9 mouse cellular contexts compared by ENCODE assay signal in the genomic region with DNA sequence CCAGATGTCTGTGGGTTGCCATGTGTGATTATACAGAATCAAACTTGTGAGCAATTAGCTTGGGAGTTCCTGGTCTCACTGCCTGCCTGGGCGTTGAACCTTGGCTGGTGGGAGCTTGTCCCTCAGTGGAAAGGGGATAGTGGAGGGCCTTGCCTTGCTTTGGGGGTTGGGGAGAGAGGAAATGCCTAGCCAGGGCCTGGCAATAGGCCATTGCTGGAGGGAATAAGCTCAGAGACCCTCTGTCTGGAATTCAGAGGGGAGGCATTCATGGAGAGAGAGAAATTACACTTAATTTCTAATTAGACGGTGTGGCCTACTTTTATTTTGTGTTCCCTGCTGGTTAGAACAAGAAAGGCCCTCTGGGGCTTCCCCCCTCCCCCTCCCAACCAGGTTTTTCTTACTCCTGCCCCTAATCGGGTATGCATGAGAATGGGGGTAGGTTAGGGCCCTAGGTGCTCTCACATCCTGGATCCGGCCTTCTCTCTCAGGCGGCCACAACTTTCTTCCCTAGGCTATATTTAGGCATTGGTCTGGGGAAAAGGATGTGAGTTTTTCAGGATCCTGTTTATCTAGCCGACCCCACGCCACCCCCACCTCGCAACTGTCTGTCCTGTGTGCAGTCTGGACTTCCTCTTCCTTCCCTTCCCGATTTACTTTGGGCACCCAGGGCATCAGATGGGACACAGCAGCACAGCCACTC. TPM values are rescaled to one million over a fixed set of nuclear protein-coding genes. Genes with fewer than 3 reads are reported as not detected.
DNase-seq lines count a peak whose midpoint lies in the region; ATAC-seq lines count a peak whose summit lies in the region.
"Had no signal": no experiment of that assay in that cellular context is flagged by ENCODE, and none has a peak within 500 bp of the region (broad histone marks: within the 10 kb centered on the region; RNA-seq: fewer than 3 reads in every experiment).

No protein-coding gene starts in this region.

- H3K4me1 ChIP-seq in limb, embryonic 12.5 days (replicated peaks): peaks cover 20% of the 10 kb centered on the region

- peak; percentile 36 for DNase-seq in adrenal gland, postnatal 10 days
- no peak for DNase-seq in adrenal gland, postnatal 4 days (ENCODE audit: low spot score in 2 of 2)
- peak; percentile 36 for DNase-seq in 416B (ENCODE audit: low read depth)
- peak; percentile 30 for DNase-seq in forelimb bud, embryonic 11.5 days (ENCODE audit: low read depth, low spot score)
- DNase-seq in thymus, postnatal 0 days (ENCODE audit: low spot score): no peak
- no peak for DNase-seq in right cerebral cortex, postnatal 36 days (ENCODE audit: low spot score in 2 of 2)
- DNase-seq in cerebellum, postnatal 14 days: no peak

- H3K27ac ChIP-seq in limb, embryonic 12.5 days: peak overlapping the region; percentile 82

- H3K4me2 ChIP-seq in limb, embryonic 12.5 days: no peak overlapping the region

- H3K9me3 ChIP-seq in limb, embryonic 12.5 days: no peaks in the 10 kb centered on the region

- no peaks in the 10 kb centered on the region for H3K27me3 ChIP-seq in limb, embryonic 12.5 days

- 41% methylated on average over 9 of the region's 9 CpGs for WGBS in limb, embryonic 12.5 days

- peaks cover 18% of the 10 kb centered on the region; the same call in 1 of the 2 replicates for H3K36me3 ChIP-seq in limb, embryonic 12.5 days

- no peak overlapping the region for H3K9ac ChIP-seq in limb, embryonic 12.5 days (replicated peaks)

- ATAC-seq in limb, embryonic 12.5 days (ENCODE audit: insufficient number of reproducible peaks, insufficient read depth, low FRiP score, low TSS enrichment, low read depth): peak; percentile 68; the same call in 1 of the 2 replicates

- H3K4me3 ChIP-seq in limb, embryonic 12.5 days (replicated peaks): no peak overlapping the region

RNA-seq across cellular contexts. Expression of a gene that starts 11.7 kb away (rescaled TPM):
- not detected for total RNA-seq in adrenal gland, postnatal 10 days (2021)
- total RNA-seq in adrenal gland, postnatal 4 days (2021): not detected
- polyA plus RNA-seq in limb, embryonic 12.5 days (2016; fragmentation: Nextera tagmentation; extraction: Ambion mirVana): 1.9 and 2.6 TPM in 2 replicates
- polyA plus RNA-seq in thymus, postnatal 0 days (2015; fragmentation: Nextera tagmentation; extraction: Ambion mirVana): 0.39 and 1.1 TPM in 2 replicates
- total RNA-seq: left cerebral cortex, postnatal 10 days had no signal

RNA-seq across cellular contexts. Expression of a gene that starts 12.8 kb away (rescaled TPM):
- total RNA-seq in adrenal gland, postnatal 10 days (2021): 10 to 100 TPM; 53.9 to 80.1 TPM
- 10 to 100 TPM; 90.0 to 90.8 TPM for total RNA-seq in adrenal gland, postnatal 4 days (2021)
- 31.5 and 36.4 TPM in 2 replicates for polyA plus RNA-seq in limb, embryonic 12.5 days (2016; fragmentation: Nextera tagmentation; extraction: Ambion mirVana)
- 25.5 and 27.5 TPM in 2 replicates for polyA plus RNA-seq in thymus, postnatal 0 days (2015; fragmentation: Nextera tagmentation; extraction: Ambion mirVana)

RNA-seq across cellular contexts. Expression of a gene that starts 50.8 kb away (rescaled TPM):
- not detected for total RNA-seq in adrenal gland, postnatal 10 days (2021)
- not detected for total RNA-seq in adrenal gland, postnatal 4 days (2021)
- 0.28 TPM in 1 of 2 replicates, not detected in the other for polyA plus RNA-seq in limb, embryonic 12.5 days (2016; fragmentation: Nextera tagmentation; extraction: Ambion mirVana)
- polyA plus RNA-seq in thymus, postnatal 0 days (2015; fragmentation: Nextera tagmentation; extraction: Ambion mirVana): 0.79 TPM in 1 of 2 replicates, not detected in the other
- total RNA-seq: left cerebral cortex, postnatal 10 days had no signal

Comparison
In these comparisons a context has a peak if more than half of its experiments do, and no peak if none do; other contexts are left out.
1. DNase-seq: peak in adrenal gland, postnatal 10 days (single experiment), 416B (single experiment) and forelimb bud, embryonic 11.5 days (single experiment); none in adrenal gland, postnatal 4 days (0 of 2), thymus, postnatal 0 days (single experiment), right cerebral cortex, postnatal 36 days (0 of 2) and cerebellum, postnatal 14 days (0 of 2).